Mouse (Mus musculus): ENCODE results near the gene Cyb5r3.

The Cyb5r3 gene

DNA sequence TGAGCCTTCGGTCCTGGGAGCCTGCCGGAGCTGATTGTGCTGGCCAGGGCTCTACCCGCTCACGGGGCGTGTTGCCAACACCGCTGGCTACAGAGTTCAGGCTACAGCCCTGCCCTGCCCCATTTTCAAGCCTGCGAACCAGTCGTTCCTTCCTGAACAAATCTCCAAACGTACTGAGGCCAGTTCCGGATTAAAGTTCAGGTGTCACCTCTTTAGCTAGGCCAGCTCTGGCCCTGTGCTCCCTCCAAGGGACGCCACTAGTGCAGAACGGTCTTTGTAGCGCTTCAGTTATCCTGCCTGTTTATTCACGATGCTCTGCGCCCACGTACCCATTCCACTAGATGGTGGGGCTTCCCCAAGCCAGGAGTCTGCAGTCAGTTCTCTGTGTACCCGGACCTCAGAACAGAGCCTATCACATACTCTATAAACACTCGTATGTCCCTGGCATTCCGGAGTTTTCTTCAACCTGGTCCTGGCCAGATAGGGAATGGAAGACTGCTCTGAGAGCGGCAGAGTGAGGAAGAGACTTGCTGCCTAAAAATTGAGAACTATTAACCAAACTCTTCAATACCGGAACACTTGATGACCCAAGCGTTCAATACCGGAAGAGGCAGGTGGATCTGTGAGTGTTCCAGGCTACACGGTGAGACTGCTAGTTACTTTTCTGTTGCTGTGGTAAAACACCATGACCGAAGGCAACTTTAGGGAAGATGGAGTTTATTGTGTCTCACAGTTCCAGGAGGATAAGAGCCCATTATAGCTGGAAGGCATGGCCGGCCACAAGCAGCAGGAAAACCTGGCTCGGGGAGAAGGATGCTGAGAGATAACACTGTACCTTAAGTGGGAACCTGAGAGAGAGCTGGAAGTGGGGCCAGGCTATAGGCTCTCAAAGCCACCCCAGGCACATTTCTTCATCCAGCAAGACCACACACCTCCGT, at the start of gene Cyb5r3:
Gene Cyb5r3 (minus strand): TSS at position 101 of the 938 bp plus-strand sequence.
- no peak for DNase-seq (ENCODE audit: low spot score in 2 of 2)

GRCm38 (mm10) chr15:83221721-83222120, 49.3 kb upstream of the Cyb5r3 start:
- DNase-seq (ENCODE audit: low spot score in 2 of 2) = no peak

GRCm38 (mm10) chr15:83220368-83221013, 48.1 kb upstream of the Cyb5r3 start:
- DNase-seq (ENCODE audit: low spot score in 2 of 2) = no peak

DNA sequence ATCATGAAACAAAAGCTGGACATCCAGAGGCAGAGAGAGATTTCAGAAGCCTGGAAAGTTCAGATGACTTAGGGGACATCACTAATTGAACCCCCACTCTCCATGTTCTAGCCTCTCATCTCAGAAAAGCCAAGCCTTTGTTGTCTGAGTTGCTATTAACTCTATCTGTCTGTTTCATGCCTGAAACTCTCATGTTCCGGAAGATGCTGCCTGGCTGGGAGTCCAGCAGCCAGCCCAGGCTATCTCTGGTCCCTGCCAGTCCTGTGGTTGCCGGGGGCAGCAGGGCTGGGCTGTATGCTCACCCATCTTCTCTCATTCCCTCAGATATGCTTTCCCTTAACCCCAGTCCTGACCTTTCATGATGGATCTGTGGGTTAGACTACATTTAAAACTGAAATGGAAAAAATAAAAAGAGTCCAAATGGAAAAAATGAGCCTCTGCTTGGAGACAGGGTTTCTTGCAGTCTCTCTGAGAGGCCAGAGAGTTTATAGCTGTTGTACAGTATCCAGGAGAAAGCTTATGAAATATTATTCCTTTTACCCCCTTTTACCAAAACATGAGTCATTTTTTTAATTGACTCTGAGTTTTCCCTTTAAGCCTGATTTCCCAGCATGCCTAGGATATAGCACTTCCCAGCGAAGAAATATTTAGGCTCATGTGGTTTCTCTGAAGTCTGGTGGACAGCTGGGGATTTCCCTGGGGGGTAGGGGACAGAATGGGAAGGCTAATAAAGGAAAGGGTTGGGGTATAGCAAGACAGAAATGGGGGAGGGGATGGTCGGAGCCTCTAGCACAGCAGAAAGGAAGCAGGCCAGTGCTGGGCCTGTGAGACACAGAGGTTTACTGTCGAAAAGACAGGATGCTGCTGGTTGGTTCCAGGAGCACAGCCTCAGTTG, 43.2 kb upstream of the Cyb5r3 start:
- no peak for DNase-seq (ENCODE audit: low spot score in 2 of 2)

GRCm38 (mm10) chr15:83210229-83210628, 37.8 kb upstream of the Cyb5r3 start:
- peak; percentile 25 to 34 for DNase-seq (ENCODE audit: low spot score in 2 of 2)

DNA sequence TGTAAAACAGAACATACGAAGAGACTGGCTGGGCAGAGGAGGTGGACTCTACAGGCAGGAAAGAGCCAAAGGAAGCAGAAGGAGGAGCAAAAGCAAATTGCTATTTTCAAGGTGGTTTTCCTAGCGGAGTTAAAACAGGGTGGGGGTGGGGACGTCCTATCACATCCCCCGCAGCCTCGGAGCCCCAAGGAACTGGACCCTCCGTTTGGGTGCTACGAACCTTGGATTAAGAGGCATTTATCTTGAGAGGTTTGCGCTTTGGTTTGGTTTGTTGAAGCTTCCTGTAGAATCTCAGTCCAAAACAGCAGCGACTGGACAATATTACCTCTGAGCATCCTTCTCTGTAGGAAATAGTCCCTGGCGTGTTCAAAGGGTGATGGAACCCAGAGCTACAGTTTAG, 37.3 kb upstream of the Cyb5r3 start:
- no peak for DNase-seq (ENCODE audit: low spot score in 2 of 2)

- DNase-seq (ENCODE audit: low spot score in 2 of 2) = no peak
These were observed 36.8 kb upstream of the Cyb5r3 start for GRCm38 (mm10) chr15:83209092-83209695.

GRCm38 (mm10) chr15:83204731-83205451, 32.5 kb upstream of the Cyb5r3 start:
- DNase-seq (ENCODE audit: low spot score in 2 of 2) = peak; percentile 12 to 16

GRCm38 (mm10) chr15:83202412-83202811, 30.0 kb upstream of the Cyb5r3 start:
- no peak for DNase-seq (ENCODE audit: low spot score in 2 of 2)

DNA sequence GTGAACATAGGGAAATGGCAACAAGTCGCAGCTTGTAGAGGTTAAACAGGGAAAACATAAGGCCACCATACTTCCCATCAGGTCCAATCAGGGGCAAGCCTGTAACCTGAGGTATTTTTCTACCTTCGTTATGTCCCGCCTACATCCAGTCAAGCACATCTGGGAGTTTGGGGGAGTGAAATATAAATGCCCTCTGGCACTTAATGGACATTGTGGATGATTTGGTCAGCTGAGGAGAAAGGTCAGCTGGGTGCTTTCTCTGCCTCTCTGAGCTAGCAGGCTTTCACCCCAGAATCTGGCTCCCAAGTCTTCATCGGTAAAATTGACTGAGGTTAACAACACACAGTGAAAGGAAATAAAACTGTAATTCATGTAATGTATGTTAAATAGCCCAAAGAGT, 21.0 kb upstream of the Cyb5r3 start:
- no peak for DNase-seq (ENCODE audit: low spot score in 2 of 2)

- no peak for DNase-seq (ENCODE audit: low spot score in 2 of 2)
These were observed 10.0 kb upstream of the Cyb5r3 start for GRCm38 (mm10) chr15:83182351-83182750.

DNA sequence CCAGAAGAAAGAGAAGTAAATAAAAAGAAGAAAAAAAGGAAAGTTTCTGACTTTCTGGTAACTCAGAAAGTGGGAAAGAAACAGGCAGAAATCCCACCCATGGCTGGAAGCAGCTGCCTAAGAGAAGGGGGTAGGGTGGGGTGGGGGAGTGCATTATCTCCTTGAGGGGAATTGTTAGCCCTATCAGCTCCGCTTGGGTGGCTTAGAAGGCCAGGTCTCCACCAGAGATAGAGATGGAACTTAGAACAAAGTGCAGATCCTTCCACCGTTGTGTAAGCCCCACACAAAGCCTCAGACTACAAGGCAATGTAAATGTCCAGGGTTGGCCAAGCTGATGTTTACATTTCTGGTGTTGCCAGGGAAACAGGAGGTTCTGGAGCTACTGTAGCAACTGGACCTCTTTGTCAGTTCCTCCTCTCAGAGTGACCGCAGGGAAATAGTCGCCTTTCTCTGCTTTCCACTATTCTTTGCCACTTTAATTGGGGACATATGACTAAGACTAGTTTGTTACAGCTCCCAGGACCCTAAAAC, 9.5 kb upstream of the Cyb5r3 start:
- no peak for DNase-seq (ENCODE audit: low spot score in 2 of 2)

GRCm38 (mm10) chr15:83180004-83180403, 7.6 kb upstream of the Cyb5r3 start:
- no peak for DNase-seq (ENCODE audit: low spot score in 2 of 2)

- no peak for DNase-seq (ENCODE audit: low spot score in 2 of 2)
These were observed 4.3 kb upstream of the Cyb5r3 start for GRCm38 (mm10) chr15:83176653-83177052.

DNA sequence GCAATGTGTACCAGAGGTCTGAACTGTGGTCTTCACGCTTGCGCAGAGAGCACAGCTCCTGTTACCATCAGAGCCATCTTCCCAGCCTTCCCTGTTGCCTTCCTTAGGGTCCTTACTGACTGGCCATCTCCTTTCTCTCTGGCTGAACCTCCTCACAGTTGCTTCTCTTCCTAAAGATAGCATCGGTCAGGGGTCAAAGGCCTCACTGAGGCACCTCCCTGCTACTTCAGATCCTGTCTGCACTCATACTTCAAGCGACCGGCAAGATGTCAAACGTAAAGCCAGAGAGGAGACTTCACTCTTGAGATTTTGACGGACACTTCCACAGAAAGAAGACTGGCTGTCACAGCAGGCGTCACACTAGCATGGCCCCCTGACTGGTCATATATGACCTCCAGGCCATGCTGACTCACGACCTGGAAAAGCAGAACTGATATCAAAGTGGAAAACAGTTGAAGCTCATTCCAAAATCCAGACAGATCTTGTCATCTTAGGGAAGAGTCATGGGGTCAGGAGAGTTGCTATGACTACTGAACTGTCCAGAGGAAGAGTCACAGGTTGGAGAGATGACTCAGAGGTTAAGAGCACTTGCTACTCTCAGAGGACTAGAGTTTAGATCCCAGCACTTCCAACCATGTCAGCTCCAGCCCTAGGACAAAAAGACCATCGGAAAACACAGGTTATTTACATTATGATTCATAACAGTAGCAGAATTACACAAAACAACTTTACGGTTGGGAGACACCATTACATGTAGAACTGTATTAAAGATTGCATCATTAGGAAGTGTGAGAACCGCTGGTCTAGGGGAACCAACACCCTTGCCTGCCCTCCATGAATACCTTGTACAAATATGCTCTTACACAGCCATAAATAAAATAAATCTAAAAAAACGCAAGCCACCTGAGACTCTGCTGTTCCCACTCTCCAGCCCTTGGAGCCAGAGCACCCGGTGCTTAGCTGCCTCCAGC, 1.8 kb upstream of the Cyb5r3 start:
- DNase-seq (ENCODE audit: low spot score in 2 of 2) = no peak

GRCm38 (mm10) chr15:83171712-83172481, 495 bp downstream of the Cyb5r3 start:
- DNase-seq (ENCODE audit: low spot score in 2 of 2) = peak; percentile 95 to 96

DNA sequence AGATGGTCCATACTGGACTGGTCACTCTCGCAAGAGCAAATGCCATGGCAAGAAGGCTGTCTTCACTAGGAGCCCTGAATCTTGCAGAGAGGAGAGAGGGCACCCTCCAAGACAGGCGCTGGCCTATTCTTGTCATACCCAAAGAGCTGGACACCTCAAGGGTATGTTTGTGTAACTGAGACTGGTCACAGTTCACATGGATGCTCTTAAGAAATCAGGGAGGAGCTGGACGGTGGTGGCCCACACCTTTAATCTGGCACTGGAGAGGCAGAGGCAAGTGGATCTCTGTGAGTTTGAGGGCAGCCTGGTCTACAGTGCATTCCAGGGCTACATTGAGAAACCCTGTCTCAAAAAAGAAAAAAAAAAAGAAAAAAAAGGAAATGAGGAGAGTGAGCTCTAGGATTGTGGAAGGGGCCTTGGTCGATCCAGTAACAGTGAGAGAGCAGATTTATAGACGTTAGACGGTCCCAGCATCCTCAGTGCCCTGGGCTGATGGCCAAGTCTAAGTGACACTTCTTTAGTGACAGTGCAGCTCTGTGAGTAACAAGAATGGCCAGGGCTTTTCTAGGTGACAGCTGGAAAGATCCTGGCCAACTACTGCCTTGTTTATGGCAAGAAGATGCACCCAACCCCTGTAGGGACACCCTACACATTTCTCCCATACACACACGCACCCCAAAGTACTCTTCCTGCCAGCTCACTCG, 1.3 kb downstream of the Cyb5r3 start:
- DNase-seq (ENCODE audit: low spot score in 2 of 2) = no peak
